Mouse (Mus musculus) liver, embryonic 15.5 days (tissue): ENCODE results near the gene Luzp1. TPM values are rescaled to one million over a fixed set of nuclear protein-coding genes. Genes with fewer than 3 reads are reported as not detected.

Experiments
- ATAC-seq: fragments of 200-750 bp; cut with Nextera tagmentation; 2 replicates; pipeline ENCODE4 v1.8.0; 2017; ENCODE audit warnings: moderate number of reproducible peaks, mild to moderate bottlenecking, moderate library complexity; ENCODE audit not compliant: insufficient read depth
- H3K27ac ChIP-seq: fragments of 300-500 bp; sonication (generic); replicated peaks from 2 replicates; pipeline ENCODE4 v1.5.1; 2015; ENCODE audit warnings: mild to moderate bottlenecking, inconsistent platforms
- H3K27me3 ChIP-seq: fragments of 300-500 bp; sonication (generic); 2 replicates; pipeline ENCODE4 v1.6.1; 2015; ENCODE audit warnings: mild to moderate bottlenecking, inconsistent platforms
- H3K36me3 ChIP-seq: fragments of 300-500 bp; sonication (generic); replicated peaks from 2 replicates; pipeline ENCODE4 v1.6.1; 2015; ENCODE audit warnings: moderate library complexity, mild to moderate bottlenecking, inconsistent platforms
- H3K4me1 ChIP-seq: fragments of 300-500 bp; sonication (generic); replicated peaks from 2 replicates; pipeline ENCODE4 v1.6.1; 2015; ENCODE audit warnings: inconsistent platforms
- H3K4me2 ChIP-seq: fragments of 300-500 bp; sonication (generic); 2 replicates; pipeline ENCODE4 v1.6.1; 2015; ENCODE audit warnings: moderate library complexity, mild to moderate bottlenecking, inconsistent platforms
- H3K4me3 ChIP-seq: fragments of 300-500 bp; sonication (generic); replicated peaks from 2 replicates; pipeline ENCODE4 v1.5.1; 2015; ENCODE audit warnings: mild to moderate bottlenecking, inconsistent platforms
- H3K9ac ChIP-seq: fragments of 300-500 bp; sonication (generic); 2 replicates; pipeline ENCODE4 v1.6.1; 2015; ENCODE audit warnings: moderate library complexity, mild to moderate bottlenecking, inconsistent platforms
- H3K9me3 ChIP-seq: fragments of 300-500 bp; sonication (generic); replicated peaks from 2 replicates; pipeline ENCODE4 v1.6.1; 2016; ENCODE audit warnings: inconsistent platforms
- WGBS: fragments of 180-500 bp; shearing (Covaris S2); methylation state at CpG from one replicate; pipeline ENCODE4 v1.1.7; 2015; ENCODE audit warnings: mixed read lengths; ENCODE audit not compliant: insufficient replicate concordance; 5-methylcytosine and 5-hydroxymethylcytosine counted together
- polyA plus RNA-seq: library from polyadenylated mRNA; unstranded; fragments of >200 nt; fragmentation: Nextera tagmentation; extraction: Ambion mirVana; gene quantifications from 2 replicates; pipeline ENCODE4 v1.2.1, GENCODE M21; 2015

The Luzp1 gene
- polyA plus RNA-seq, 1 experiment from 2014 or later = 10.9 TPM

DNA sequence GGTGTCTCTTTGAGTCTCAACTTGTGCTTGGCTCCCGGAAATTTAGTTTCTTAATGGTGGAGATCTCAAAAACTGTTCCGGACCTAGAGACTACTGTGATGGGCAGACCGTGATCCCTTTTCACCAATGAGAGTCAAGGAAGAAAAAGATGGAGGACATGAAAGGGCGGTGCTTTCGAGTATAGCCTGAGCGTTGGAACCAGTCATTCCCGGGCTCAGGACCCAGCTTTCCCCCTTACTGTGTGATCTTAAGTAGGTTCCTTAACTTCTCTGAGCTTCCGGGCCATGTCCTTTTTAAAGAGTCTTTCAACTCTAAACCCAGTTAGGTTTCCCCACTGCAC is 6.8 kb upstream of the Luzp1 start:
- Histone ChIP-seq H3K4me2 (peak overlapping the region; percentile 78), H3K9me3 (no peaks in the 10 kb centered on the region), H3K27me3 (peaks cover 68% of the 10 kb centered on the region), H3K4me1 (peaks cover 9% of the 10 kb centered on the region; the same call in 1 of the 2 replicates), H3K9ac (peak overlapping the region; percentile 21; the same call in 1 of the 2 replicates), H3K4me3 (peak overlapping the region; percentile 56), H3K36me3 (no peaks in the 10 kb centered on the region), H3K27ac (no peak overlapping the region)
- no peak for ATAC-seq
- WGBS = 2% methylated on average over 8 of the region's 8 CpGs

GRCm38 (mm10) chr4:136463436-136463835 is 6.1 kb upstream of the Luzp1 start:
- Histone ChIP-seq H3K27ac (no peak overlapping the region), H3K4me2 (no peak overlapping the region), H3K4me1 (peaks cover 11% of the 10 kb centered on the region), H3K36me3 (no peaks in the 10 kb centered on the region), H3K4me3 (no peak overlapping the region), H3K27me3 (peaks cover 70% of the 10 kb centered on the region), H3K9ac (no peak overlapping the region), H3K9me3 (no peaks in the 10 kb centered on the region)
- ATAC-seq = no peak
- WGBS = 41% methylated on average over 9 of the region's 9 CpGs

DNA sequence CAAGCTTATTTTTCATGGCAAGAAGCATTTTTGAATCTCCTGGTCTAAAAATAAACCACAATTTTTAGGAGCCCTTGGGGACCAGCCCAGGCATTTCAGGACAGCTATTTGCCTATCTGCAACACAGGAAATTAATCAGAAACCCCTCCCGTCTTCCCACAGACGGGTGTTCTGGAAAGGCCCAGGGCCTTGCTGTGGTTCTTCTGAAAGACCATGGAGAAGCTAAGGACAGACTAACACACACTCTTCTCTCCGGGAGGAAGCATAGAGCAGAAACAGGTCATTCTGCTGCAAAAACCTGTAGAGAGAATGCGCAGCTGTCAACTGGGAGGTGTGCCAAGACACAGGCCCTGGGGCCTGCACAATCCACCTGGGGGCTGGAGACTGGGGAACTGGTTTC is 3.3 kb upstream of the Luzp1 start:
- WGBS = 38% methylated on average over 4 of the region's 4 CpGs

GRCm38 (mm10) chr4:136468553-136469327 is 821 bp upstream of the Luzp1 start:
- Histone ChIP-seq H3K9me3 (no peaks in the 10 kb centered on the region), H3K4me3 (no peak overlapping the region), H3K4me2 (peak overlapping the region; percentile 87), H3K36me3 (no peaks in the 10 kb centered on the region), H3K9ac (no peak overlapping the region), H3K4me1 (peaks cover 30% of the 10 kb centered on the region), H3K27ac (no peak overlapping the region), H3K27me3 (peaks cover 72% of the 10 kb centered on the region)
- ATAC-seq = no peak
- 63% methylated on average over 14 of the region's 14 CpGs for WGBS

More for the DNA sequence above, 3.3 kb upstream of the Luzp1 start:
- no peak for ATAC-seq
- Histone ChIP-seq H3K4me3 (no peak overlapping the region), H3K27ac (no peak overlapping the region), H3K36me3 (no peaks in the 10 kb centered on the region), H3K4me2 (no peak overlapping the region), H3K9me3 (no peaks in the 10 kb centered on the region), H3K9ac (no peak overlapping the region), H3K27me3 (peaks cover 77% of the 10 kb centered on the region), H3K4me1 (peaks cover 37% of the 10 kb centered on the region)

DNA sequence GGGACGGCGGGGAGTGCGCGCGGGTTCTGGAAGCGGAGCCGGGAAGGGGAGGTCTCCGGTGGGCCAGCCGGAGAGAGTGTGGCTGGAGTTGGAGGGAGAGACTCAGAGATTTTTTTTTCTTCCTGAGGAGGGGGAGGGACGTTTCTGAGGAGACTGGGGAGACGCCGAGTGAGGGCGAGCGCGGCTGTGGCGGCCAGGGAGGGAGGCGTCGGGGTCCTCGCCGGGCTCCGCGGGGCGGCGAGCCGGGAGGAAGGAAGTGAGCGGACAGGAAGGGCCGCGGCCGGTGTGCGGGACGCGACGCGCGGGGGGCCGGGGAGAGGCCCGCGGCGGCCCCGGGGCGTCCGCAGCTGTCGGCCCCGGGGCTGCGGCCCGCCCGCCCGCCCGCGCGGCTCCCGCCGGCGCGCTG is 383 bp downstream of the Luzp1 start:
- H3K36me3 ChIP-seq = no peaks in the 10 kb centered on the region
- peak overlapping the region; percentile 87 for H3K4me2 ChIP-seq
- H3K27me3 ChIP-seq = peaks cover 69% of the 10 kb centered on the region
- peak overlapping the region; percentile 61 for H3K9ac ChIP-seq
- WGBS = 1% methylated on average over 43 of the region's 55 CpGs
- ATAC-seq = peak; percentile 63
- H3K9me3 ChIP-seq = no peaks in the 10 kb centered on the region
- peak overlapping the region; percentile 66 for H3K4me3 ChIP-seq
- peaks cover 30% of the 10 kb centered on the region for H3K4me1 ChIP-seq
- H3K27ac ChIP-seq = peak overlapping the region; percentile 69

GRCm38 (mm10) chr4:136470347-136471071 is 948 bp downstream of the Luzp1 start:
- peak overlapping the region; percentile 87 for H3K4me2 ChIP-seq
- peak overlapping the region; percentile 61 for H3K9ac ChIP-seq
- H3K4me1 ChIP-seq = peaks cover 30% of the 10 kb centered on the region
- H3K4me3 ChIP-seq = peak overlapping the region; percentile 66
- H3K27me3 ChIP-seq = peaks cover 65% of the 10 kb centered on the region
- under 1% methylated on average over 58 of the region's 58 CpGs for WGBS
- H3K36me3 ChIP-seq = no peaks in the 10 kb centered on the region
- ATAC-seq = peak; percentile 12; the same call in 1 of the 2 replicates
- no peaks in the 10 kb centered on the region for H3K9me3 ChIP-seq
- peak overlapping the region; percentile 69 for H3K27ac ChIP-seq

DNA sequence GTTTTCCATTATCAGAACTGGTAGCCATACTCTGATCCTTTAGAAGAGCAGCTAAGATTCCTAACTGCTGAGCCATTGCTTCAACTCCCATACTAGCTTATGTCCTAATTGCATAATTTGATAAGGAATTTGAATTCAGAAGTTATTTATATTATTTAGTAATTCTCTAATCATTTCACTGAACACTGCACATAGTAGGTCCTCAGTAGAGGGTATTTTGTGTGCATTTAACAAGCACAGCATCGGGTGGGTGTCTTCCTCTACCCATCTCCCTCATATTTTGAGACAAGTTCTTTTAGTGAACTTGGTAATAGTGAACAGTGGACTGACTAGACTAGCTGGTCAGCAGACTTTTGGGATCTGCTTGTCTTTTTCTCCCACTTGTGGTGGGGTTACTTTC is 7.1 kb downstream of the Luzp1 start:
- Histone ChIP-seq H3K4me3 (no peak overlapping the region), H3K4me1 (no peaks in the 10 kb centered on the region), H3K27ac (no peak overlapping the region), H3K36me3 (no peaks in the 10 kb centered on the region), H3K4me2 (no peak overlapping the region), H3K27me3 (peaks cover 23% of the 10 kb centered on the region), H3K9me3 (no peaks in the 10 kb centered on the region), H3K9ac (no peak overlapping the region)
- WGBS = 64% methylated on average over 1 of the region's 1 CpGs
- ATAC-seq = no peak

GRCm38 (mm10) chr4:136486549-136486948 is 17.0 kb downstream of the Luzp1 start:
- H3K4me2 ChIP-seq = no peak overlapping the region
- no peaks in the 10 kb centered on the region for H3K4me1 ChIP-seq
- no peak for ATAC-seq
- H3K27me3 ChIP-seq = no peaks in the 10 kb centered on the region
- no peak overlapping the region for H3K27ac ChIP-seq
- H3K36me3 ChIP-seq = no peaks in the 10 kb centered on the region
- 70% methylated on average over 2 of the region's 2 CpGs for WGBS
- no peaks in the 10 kb centered on the region for H3K9me3 ChIP-seq
- H3K9ac ChIP-seq = no peak overlapping the region
- H3K4me3 ChIP-seq = no peak overlapping the region

- no peaks in the 10 kb centered on the region for H3K9me3 ChIP-seq
- H3K27me3 ChIP-seq = no peaks in the 10 kb centered on the region
- no peak overlapping the region for H3K4me3 ChIP-seq
- no peaks in the 10 kb centered on the region for H3K36me3 ChIP-seq
- H3K4me2 ChIP-seq = no peak overlapping the region
- peaks cover 10% of the 10 kb centered on the region for H3K4me1 ChIP-seq
- no peak overlapping the region for H3K9ac ChIP-seq
- no peak overlapping the region for H3K27ac ChIP-seq
- ATAC-seq = no peak
These were observed 26.4 kb downstream of the Luzp1 start for GRCm38 (mm10) chr4:136495993-136496392.

GRCm38 (mm10) chr4:136505426-136506215 is 36.1 kb downstream of the Luzp1 start:
- Histone ChIP-seq H3K4me3 (no peak overlapping the region), H3K27me3 (no peaks in the 10 kb centered on the region), H3K9me3 (no peaks in the 10 kb centered on the region), H3K4me1 (no peaks in the 10 kb centered on the region), H3K36me3 (no peaks in the 10 kb centered on the region), H3K4me2 (no peak overlapping the region), H3K9ac (no peak overlapping the region), H3K27ac (no peak overlapping the region)
- 0 out of 2 replicates have a peak, but pooled peaks have one; percentile 47 for ATAC-seq
- WGBS = 11% methylated on average over 2 of the region's 2 CpGs

GRCm38 (mm10) chr4:136509857-136510256 is 40.3 kb downstream of the Luzp1 start:
- no peaks in the 10 kb centered on the region for H3K27me3 ChIP-seq
- no peak for ATAC-seq
- no peaks in the 10 kb centered on the region for H3K36me3 ChIP-seq
- no peak overlapping the region for H3K27ac ChIP-seq
- H3K4me1 ChIP-seq = peaks cover 6% of the 10 kb centered on the region
- no peak overlapping the region for H3K9ac ChIP-seq
- no peaks in the 10 kb centered on the region for H3K9me3 ChIP-seq
- H3K4me3 ChIP-seq = no peak overlapping the region
- WGBS = 48% methylated on average over 1 of the region's 1 CpGs
- H3K4me2 ChIP-seq = no peak overlapping the region
